Mouse (Mus musculus) thymus, adult 18-20 months (tissue): Measurements from ENCODE around the gene N4bp2l1.

Experiments used
- DNase-seq, 2 experiments: peaks; one replicate each; pipeline ENCODE4 v3.0.0; 2022; ENCODE audit warnings: mixed read lengths in 2 of 2

Gene N4bp2l1

GRCm38 (mm10) chr5:150598202-150599119 is 1.5 kb upstream of the N4bp2l1 start:
- peak in 1 of 2 experiments; percentile 18 for DNase-seq

GRCm38 (mm10) chr5:150595366-150596016 is 1.5 kb downstream of the N4bp2l1 start:
- DNase-seq = peak in 1 of 2 experiments; percentile 35

- no peak for DNase-seq
These were observed 2.2 kb downstream of the N4bp2l1 start for GRCm38 (mm10) chr5:150594649-150595339.

GRCm38 (mm10) chr5:150593756-150594648 is 3.0 kb downstream of the N4bp2l1 start:
- peak; percentile 55 to 57 for DNase-seq

GRCm38 (mm10) chr5:150592904-150593755 is 3.9 kb downstream of the N4bp2l1 start:
- peak; percentile 38 to 55 for DNase-seq

GRCm38 (mm10) chr5:150592186-150592903 is 4.6 kb downstream of the N4bp2l1 start:
- no peak for DNase-seq

GRCm38 (mm10) chr5:150589945-150590344 is 7.0 kb downstream of the N4bp2l1 start:
- DNase-seq = no peak

- DNase-seq = no peak
These were observed 12.7 kb downstream of the N4bp2l1 start for GRCm38 (mm10) chr5:150584337-150584729.

- DNase-seq = peak in 1 of 2 experiments; percentile 13
These were observed 13.2 kb downstream of the N4bp2l1 start for GRCm38 (mm10) chr5:150583622-150584336.

- no peak for DNase-seq
These were observed 13.8 kb downstream of the N4bp2l1 start for GRCm38 (mm10) chr5:150583181-150583580.

GRCm38 (mm10) chr5:150581180-150581579 is 15.8 kb downstream of the N4bp2l1 start:
- no peak for DNase-seq

GRCm38 (mm10) chr5:150578613-150579171 is 18.3 kb downstream of the N4bp2l1 start:
- DNase-seq = no peak

- no peak for DNase-seq
These were observed 20.2 kb downstream of the N4bp2l1 start for GRCm38 (mm10) chr5:150576832-150577231.

GRCm38 (mm10) chr5:150574885-150575284 is 22.1 kb downstream of the N4bp2l1 start:
- no peak for DNase-seq

GRCm38 (mm10) chr5:150574403-150574802 is 22.6 kb downstream of the N4bp2l1 start:
- no peak for DNase-seq

GRCm38 (mm10) chr5:150570496-150571219 is 26.3 kb downstream of the N4bp2l1 start:
- no peak for DNase-seq

GRCm38 (mm10) chr5:150566971-150567370 is 30.0 kb downstream of the N4bp2l1 start:
- no peak for DNase-seq

GRCm38 (mm10) chr5:150566226-150566625 is 30.8 kb downstream of the N4bp2l1 start:
- no peak for DNase-seq

GRCm38 (mm10) chr5:150564426-150564825 is 32.6 kb downstream of the N4bp2l1 start:
- no peak for DNase-seq
